ENCODE assay signal across 31 mouse cellular contexts in the genomic region with DNA sequence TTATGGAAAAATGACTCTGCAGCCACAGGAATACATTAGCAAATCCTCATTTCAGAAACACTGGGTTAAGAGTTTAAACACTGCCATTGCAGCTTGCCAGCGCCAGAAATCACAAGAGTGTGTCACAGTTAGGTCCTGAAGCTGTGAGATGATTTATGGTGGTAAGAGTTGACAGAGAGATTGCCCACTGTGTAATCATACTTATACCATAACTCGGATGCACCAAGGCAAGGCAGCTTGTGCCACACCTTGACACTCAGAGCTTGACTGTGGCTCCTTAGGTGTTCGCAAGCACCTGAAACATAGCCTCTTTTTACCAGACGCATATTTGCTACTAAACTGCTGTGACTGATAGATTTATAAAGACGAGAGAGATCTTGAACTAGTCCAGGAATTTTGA.
DNase-seq lines count a peak whose midpoint lies in the region; ATAC-seq and TF ChIP-seq lines count a peak whose summit lies in the region.
"Had no signal": no experiment of that assay in that cellular context is flagged by ENCODE, and none has a peak within 500 bp of the region (broad histone marks: within the 10 kb centered on the region; RNA-seq: fewer than 3 reads in every experiment).

No protein-coding gene starts in this region.

- 50% methylated on average over 5 of the region's 5 CpGs for WGBS in forebrain, embryonic 14.5 days
- WGBS in forebrain, embryonic 13.5 days = 65% methylated on average over 5 of the region's 5 CpGs
- 82% methylated on average over 5 of the region's 5 CpGs for WGBS in midbrain, embryonic 12.5 days
- WGBS in midbrain, postnatal 0 days = 62% methylated on average over 5 of the region's 5 CpGs
- 62% methylated on average over 5 of the region's 5 CpGs for WGBS in midbrain, embryonic 16.5 days

- H3K4me1 ChIP-seq in forebrain, embryonic 14.5 days (ENCODE audit: control insufficient read depth, insufficient read depth, low read length) = peaks cover 9% of the 10 kb centered on the region
- peaks cover 15% of the 10 kb centered on the region for H3K4me1 ChIP-seq in forebrain, embryonic 13.5 days
- peaks cover 12% of the 10 kb centered on the region for H3K4me1 ChIP-seq in midbrain, embryonic 12.5 days
- H3K4me1 ChIP-seq in midbrain, postnatal 0 days (ENCODE audit: insufficient read depth, low read length) = no peaks in the 10 kb centered on the region
- H3K4me1 ChIP-seq in midbrain, embryonic 16.5 days (ENCODE audit: control insufficient read depth, insufficient read depth, low read length) = peaks cover 8% of the 10 kb centered on the region

- no peaks in the 10 kb centered on the region for H3K9me3 ChIP-seq in forebrain, embryonic 14.5 days (replicated peaks; ENCODE audit: control insufficient read depth, low read length)
- H3K9me3 ChIP-seq in forebrain, embryonic 13.5 days (replicated peaks) = no peaks in the 10 kb centered on the region
- H3K9me3 ChIP-seq in midbrain, embryonic 12.5 days = no peaks in the 10 kb centered on the region
- H3K9me3 ChIP-seq in midbrain, postnatal 0 days (ENCODE audit: low read length) = no peaks in the 10 kb centered on the region
- H3K9me3 ChIP-seq in midbrain, embryonic 16.5 days (replicated peaks; ENCODE audit: control insufficient read depth, low read length, poor library complexity, severe bottlenecking) = no peaks in the 10 kb centered on the region
- H3K9me3 ChIP-seq: embryonic facial prominence, embryonic 13.5 days; G1E; heart, embryonic 10.5 days; heart, embryonic 13.5 days had no signal

- H3K4me2 ChIP-seq in forebrain, embryonic 14.5 days (ENCODE audit: low read length) = no peak overlapping the region
- no peak overlapping the region for H3K4me2 ChIP-seq in forebrain, embryonic 13.5 days
- no peak overlapping the region for H3K4me2 ChIP-seq in midbrain, embryonic 12.5 days (replicated peaks)
- H3K4me2 ChIP-seq in midbrain, postnatal 0 days (ENCODE audit: low read depth, low read length, poor library complexity, severe bottlenecking) = no peak overlapping the region
- H3K4me2 ChIP-seq in midbrain, embryonic 16.5 days (ENCODE audit: low read length) = no peak overlapping the region
- H3K4me2 ChIP-seq: embryonic facial prominence, embryonic 13.5 days; heart, embryonic 13.5 days; hindbrain, embryonic 14.5 days had no signal

- intact Hi-C loops in gastrocnemius, adult 2 months (cut with DNase I) = no loop called here

- no peak overlapping the region for H3K4me3 ChIP-seq in forebrain, embryonic 14.5 days (ENCODE audit: low read depth, low read length)
- no peak overlapping the region for H3K4me3 ChIP-seq in forebrain, embryonic 13.5 days
- H3K4me3 ChIP-seq in gastrocnemius, adult 2 months = no peak overlapping the region
- H3K4me3 ChIP-seq in midbrain, embryonic 12.5 days = no peak overlapping the region
- no peak overlapping the region for H3K4me3 ChIP-seq in midbrain, postnatal 0 days (ENCODE audit: low read depth, low read length)
- no peak overlapping the region for H3K4me3 ChIP-seq in midbrain, embryonic 16.5 days (ENCODE audit: low read depth, low read length)
- H3K4me3 ChIP-seq: embryonic facial prominence, embryonic 13.5 days; erythroblast, embryonic 14.5 days; heart, adult 2 months; heart, embryonic 10.5 days; heart, embryonic 13.5 days had no signal

- peak; percentile 27 for ATAC-seq in forebrain, embryonic 14.5 days
- no peak; the same call in none of the 2 replicates for ATAC-seq in forebrain, embryonic 13.5 days
- ATAC-seq in midbrain, embryonic 12.5 days (ENCODE audit: low FRiP score, low read depth) = peak; percentile 60; the same call in 1 of the 2 replicates
- ATAC-seq in midbrain, postnatal 0 days (ENCODE audit: low FRiP score) = no peak
- ATAC-seq in midbrain, embryonic 16.5 days = peak; percentile 32; the same call in 1 of the 2 replicates
- no peak for ATAC-seq in activated CD4-positive, CD25-positive, alpha-beta regulatory T cell, adult 4 months
- ATAC-seq: hindbrain, postnatal 0 days; inflammation-experienced regulatory T-cells, adult 6 months; intestine, embryonic 16.5 days; Patski had no signal

- no peaks in the 10 kb centered on the region for H3K27me3 ChIP-seq in forebrain, embryonic 14.5 days (replicated peaks; ENCODE audit: control insufficient read depth, insufficient read depth, low read length)
- no peaks in the 10 kb centered on the region for H3K27me3 ChIP-seq in forebrain, embryonic 13.5 days
- H3K27me3 ChIP-seq in midbrain, embryonic 12.5 days = no peaks in the 10 kb centered on the region
- H3K27me3 ChIP-seq in midbrain, postnatal 0 days (ENCODE audit: insufficient read depth, low read length) = no peaks in the 10 kb centered on the region
- no peaks in the 10 kb centered on the region for H3K27me3 ChIP-seq in midbrain, embryonic 16.5 days (ENCODE audit: control insufficient read depth, insufficient read depth, low read depth, low read length)
- H3K27me3 ChIP-seq: CH12.LX; embryonic facial prominence, embryonic 13.5 days; heart, embryonic 13.5 days; Patski had no signal

- H3K9ac ChIP-seq in forebrain, embryonic 14.5 days (ENCODE audit: low read length) = no peak overlapping the region
- H3K9ac ChIP-seq in forebrain, embryonic 13.5 days = no peak overlapping the region
- H3K9ac ChIP-seq in midbrain, embryonic 12.5 days (replicated peaks) = no peak overlapping the region
- H3K9ac ChIP-seq in midbrain, postnatal 0 days (replicated peaks; ENCODE audit: low read length, poor library complexity, severe bottlenecking) = no peak overlapping the region
- H3K9ac ChIP-seq in midbrain, embryonic 16.5 days (ENCODE audit: low read depth, low read length) = no peak overlapping the region
- H3K9ac ChIP-seq: embryonic facial prominence, embryonic 13.5 days; heart, embryonic 13.5 days; hindbrain, embryonic 14.5 days had no signal

- H3K27ac ChIP-seq in forebrain, embryonic 14.5 days (ENCODE audit: low read depth, low read length) = peak overlapping the region; percentile 41; the same call in 1 of the 2 replicates
- H3K27ac ChIP-seq in forebrain, embryonic 13.5 days = no peak overlapping the region
- H3K27ac ChIP-seq in gastrocnemius, adult 2 months = peak overlapping the region; percentile 20; the same call in 1 of the 2 replicates
- peak overlapping the region; percentile 42; the same call in 1 of the 2 replicates for H3K27ac ChIP-seq in midbrain, embryonic 12.5 days (replicated peaks)
- H3K27ac ChIP-seq in midbrain, postnatal 0 days (ENCODE audit: low read depth, low read length) = no peak overlapping the region
- no peak overlapping the region for H3K27ac ChIP-seq in midbrain, embryonic 16.5 days (ENCODE audit: low read length)
- H3K27ac ChIP-seq: embryonic facial prominence, embryonic 13.5 days; heart, adult 2 months; heart, embryonic 10.5 days; heart, embryonic 13.5 days; hindbrain, embryonic 14.5 days; hindbrain, postnatal 0 days had no signal

- no peak for TF ChIP-seq CTCF in gastrocnemius, adult 2 months (IDR thresholded peaks at IDR 0.05)
- no peak for TF ChIP-seq CTCF in midbrain, postnatal 0 days (IDR thresholded peaks at IDR 0.05)

- DNase-seq in forebrain, embryonic 14.5 days (ENCODE audit: low spot score) = no peak
- DNase-seq in gastrocnemius, adult 2 months = no peak
- no peak for DNase-seq in gastrocnemius, adult 8-10 months (ENCODE audit: low spot score in 2 of 2)
- no peak for DNase-seq in midbrain, postnatal 0 days (ENCODE audit: low spot score)
- DNase-seq: adrenal gland, adult 2 months; adrenal gland, postnatal 14 days; B cell, adult 2 months; cerebellum, adult 11 months; cerebellum, adult 2 months; cerebellum, adult 9-11 months; cerebellum, postnatal 25 days; gastrocnemius, postnatal 10 days; gastrocnemius, postnatal 36 days; heart, adult 2 months; heart, postnatal 14 days; heart, postnatal 4 days had no signal

- H3K36me3 ChIP-seq in forebrain, embryonic 14.5 days (ENCODE audit: control insufficient read depth, insufficient read depth, low read length) = no peaks in the 10 kb centered on the region
- H3K36me3 ChIP-seq in forebrain, embryonic 13.5 days (ENCODE audit: poor library complexity, severe bottlenecking) = no peaks in the 10 kb centered on the region
- H3K36me3 ChIP-seq in midbrain, embryonic 12.5 days = no peaks in the 10 kb centered on the region
- H3K36me3 ChIP-seq in midbrain, postnatal 0 days (ENCODE audit: insufficient read depth, low read length) = no peaks in the 10 kb centered on the region
- H3K36me3 ChIP-seq in midbrain, embryonic 16.5 days (ENCODE audit: control insufficient read depth, insufficient read depth, low read length) = no peaks in the 10 kb centered on the region
- H3K36me3 ChIP-seq: embryonic facial prominence, embryonic 13.5 days; G1E; heart, embryonic 10.5 days; heart, embryonic 13.5 days had no signal

Comparison
In these comparisons a context has a peak if more than half of its experiments do, and no peak if none do; other contexts are left out.
1. ATAC-seq: peak in forebrain, embryonic 14.5 days (single experiment), midbrain, embryonic 12.5 days (single experiment) and midbrain, embryonic 16.5 days (single experiment); none in forebrain, embryonic 13.5 days (single experiment), midbrain, postnatal 0 days (single experiment) and activated CD4-positive, CD25-positive, alpha-beta regulatory T cell, adult 4 months (single experiment).
2. H3K27ac ChIP-seq: peak in forebrain, embryonic 14.5 days (single experiment), gastrocnemius, adult 2 months (single experiment) and midbrain, embryonic 12.5 days (single experiment); none in forebrain, embryonic 13.5 days (single experiment), midbrain, postnatal 0 days (single experiment) and midbrain, embryonic 16.5 days (single experiment).